Mouse (Mus musculus): ENCODE results near the gene Zfp36l1.

DNA sequence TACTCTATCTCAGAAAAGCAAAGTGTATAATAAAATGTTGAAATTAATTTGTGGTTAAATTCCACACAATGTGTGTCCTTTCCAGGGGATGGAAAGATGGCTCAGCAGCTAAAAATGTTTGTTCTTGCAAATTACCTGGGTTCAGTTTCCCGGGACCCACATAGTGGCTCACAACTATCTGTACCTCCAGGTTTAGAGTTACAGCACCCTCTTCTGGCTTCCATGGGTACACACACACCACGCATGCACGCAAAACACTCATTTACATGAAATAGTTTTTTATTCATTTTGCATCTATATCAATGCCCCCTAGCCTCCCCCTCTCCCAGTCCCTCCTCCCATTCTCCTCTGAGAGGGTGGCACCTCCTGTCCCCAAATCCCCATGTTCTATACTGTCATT lies 49.6 kb upstream of the Zfp36l1 start:
- TF ChIP-seq CEBPB (IDR thresholded peaks at IDR 0.05; ENCODE audit: low read depth) (no peak), CTCF (IDR thresholded peaks at IDR 0.05; ENCODE audit: control insufficient read depth, insufficient read depth, insufficient read length) (no peak), USF1 (IDR thresholded peaks at IDR 0.05; ENCODE audit: low read depth) (no peak), MYOG (IDR thresholded peaks at IDR 0.05; ENCODE audit: control insufficient read depth, extremely low read depth, insufficient read length) (no peak), MAX (IDR thresholded peaks at IDR 0.05) (no peak), MYOD1 (IDR thresholded peaks at IDR 0.05; ENCODE audit: control insufficient read depth, insufficient read length, low read depth) (no peak)
